Mouse (Mus musculus) lung, embryonic 14.5 days (tissue): Measurements from ENCODE around the gene Pfkfb4. TPM values are rescaled to one million over a fixed set of nuclear protein-coding genes. Genes with fewer than 3 reads are reported as not detected.

Experiments
- ATAC-seq: fragments of 200-750 bp; cut with Nextera tagmentation; 2 replicates; pipeline ENCODE4 v1.8.0; 2017; ENCODE audit warnings: mild to moderate bottlenecking, moderate TSS enrichment, moderate library complexity; ENCODE audit not compliant: insufficient read depth
- DNase-seq: peaks from one replicate; pipeline ENCODE4 v3.0.0-alpha.2; 2015
- H3K27ac ChIP-seq: fragments of 300-500 bp; sonication (generic); 2 replicates; pipeline ENCODE4 v1.5.1; 2014; ENCODE audit warnings: low read depth, mild to moderate bottlenecking, moderate library complexity
- H3K27me3 ChIP-seq: fragments of 300-500 bp; sonication (generic); 2 replicates; pipeline ENCODE4 v1.6.1; 2014; ENCODE audit warnings: low read length, control low read depth; ENCODE audit not compliant: insufficient read depth
- H3K36me3 ChIP-seq: fragments of 300-500 bp; sonication (generic); 2 replicates; pipeline ENCODE4 v1.6.1; 2014; ENCODE audit warnings: control low read depth; ENCODE audit not compliant: insufficient read depth
- H3K4me1 ChIP-seq: fragments of 300-500 bp; sonication (generic); 2 replicates; pipeline ENCODE4 v1.6.1; 2014; ENCODE audit warnings: antibody characterized with exemption, control low read depth; ENCODE audit not compliant: insufficient read depth
- H3K4me2 ChIP-seq: fragments of 300-500 bp; sonication (generic); 2 replicates; pipeline ENCODE4 v1.6.1; 2014; ENCODE audit warnings: mild to moderate bottlenecking
- H3K4me3 ChIP-seq: fragments of 300-500 bp; sonication (generic); 2 replicates; pipeline ENCODE4 v1.5.1; 2014; ENCODE audit warnings: low read depth, low read length
- H3K9ac ChIP-seq: fragments of 300-500 bp; sonication (generic); 2 replicates; pipeline ENCODE4 v1.6.1; 2014
- H3K9me3 ChIP-seq: fragments of 300-500 bp; sonication (generic); 2 replicates; pipeline ENCODE4 v1.6.1; 2016; ENCODE audit warnings: low read depth, low read length, control low read depth
- CTCF ChIP-seq: IDR thresholded peaks from 2 replicates; pipeline ENCODE4 v1.5.1; 2016; ENCODE audit warnings: antibody characterized with exemption, low read depth
- WGBS: fragments of 180-500 bp; shearing (Covaris S2); extraction: QIAGEN DNeasy Blood & Tissue Kit; methylation state at CpG from one replicate; pipeline ENCODE4 v1.1.7; 2014; 5-methylcytosine and 5-hydroxymethylcytosine counted together
- polyA plus RNA-seq: library from polyadenylated mRNA; unstranded; fragments of >200 nt; fragmentation: Nextera tagmentation; extraction: Ambion mirVana; gene quantifications from 2 replicates; pipeline ENCODE4 v1.2.1, GENCODE M21; 2014

Pfkfb4 gene
- polyA plus RNA-seq, 1 experiment from 2014 or later: 7.6 TPM

DNA sequence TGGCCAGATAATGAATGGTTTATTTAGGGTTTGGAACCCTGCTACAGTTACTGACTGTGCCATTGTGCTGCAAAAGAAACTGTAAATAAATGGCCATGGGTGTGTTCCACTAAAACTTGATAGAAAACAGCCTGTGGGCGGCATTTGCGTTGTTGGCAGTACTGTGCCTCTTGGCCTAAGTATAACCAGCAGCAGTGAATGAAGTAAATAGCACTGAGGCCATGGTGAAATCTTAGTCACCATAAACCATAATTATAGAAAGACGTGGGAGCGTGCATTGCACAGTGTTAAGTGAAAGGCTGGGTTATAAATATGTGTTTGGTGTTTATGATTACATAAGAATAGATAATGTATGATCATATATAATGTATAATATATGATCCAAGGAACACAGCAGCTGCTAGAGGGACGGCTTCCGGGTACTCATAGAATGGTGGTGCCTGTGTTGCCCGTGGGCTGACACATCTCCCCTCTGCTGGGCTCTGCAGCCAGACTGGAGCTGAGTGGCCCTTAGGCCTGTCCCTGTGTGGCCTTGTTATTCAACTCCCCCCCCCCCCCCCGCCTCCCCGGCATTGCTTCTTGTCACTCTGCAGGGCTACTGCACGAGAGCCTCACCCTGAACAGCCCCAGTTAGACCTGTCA lies 17.5 kb downstream of the Pfkfb4 start:
- WGBS: 69% methylated on average over 8 of the region's 10 CpGs
- H3K9me3 ChIP-seq: no peaks in the 10 kb centered on the region
- H3K36me3 ChIP-seq: 0 out of 2 replicates have a peak, but pooled peaks cover 7% of the 10 kb centered on the region
- no peak for TF ChIP-seq CTCF
- no peaks in the 10 kb centered on the region for H3K4me1 ChIP-seq
- H3K27ac ChIP-seq: no peak overlapping the region
- H3K27me3 ChIP-seq: no peaks in the 10 kb centered on the region
- DNase-seq: no peak
- H3K4me3 ChIP-seq: no peak overlapping the region
- no peak overlapping the region for H3K4me2 ChIP-seq
- H3K9ac ChIP-seq: no peak overlapping the region
- ATAC-seq: no peak

DNA sequence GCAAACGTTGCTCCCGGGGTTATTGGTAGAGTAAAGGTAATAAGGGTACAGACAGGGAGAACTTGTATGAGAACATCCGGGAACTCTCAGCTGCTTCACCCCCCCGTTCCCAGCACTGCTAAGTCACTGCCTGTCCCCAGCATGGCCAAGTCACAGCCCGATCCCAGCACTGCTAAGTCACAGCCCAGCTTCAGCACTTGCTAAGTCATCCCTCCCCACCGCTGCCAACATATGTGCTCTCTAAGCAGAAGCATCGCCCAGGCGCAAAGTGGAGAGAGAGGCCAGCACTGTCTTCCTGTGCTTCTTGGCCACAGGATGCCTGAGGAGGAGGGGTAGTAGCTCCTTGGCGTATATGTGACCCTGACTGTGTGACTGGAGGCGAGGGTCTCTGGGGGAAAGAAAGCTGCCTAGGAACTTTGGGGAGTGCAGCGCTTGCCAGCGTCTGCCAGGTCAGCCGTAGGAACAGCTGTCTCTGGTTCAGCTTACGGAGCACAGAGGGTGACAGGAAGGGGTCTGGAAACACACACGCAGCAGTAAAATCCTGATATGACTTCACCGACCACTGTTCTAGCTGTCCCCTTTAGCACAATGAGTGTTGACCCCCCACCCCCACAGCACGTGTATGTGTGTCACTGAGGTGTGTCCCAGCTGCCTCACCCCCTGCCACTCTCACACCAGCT lies 18.2 kb downstream of the Pfkfb4 start:
- no peak for TF ChIP-seq CTCF
- H3K27ac ChIP-seq: no peak overlapping the region
- 0 out of 2 replicates have a peak, but pooled peaks cover 7% of the 10 kb centered on the region for H3K36me3 ChIP-seq
- H3K4me3 ChIP-seq: no peak overlapping the region
- no peak overlapping the region for H3K4me2 ChIP-seq
- H3K4me1 ChIP-seq: no peaks in the 10 kb centered on the region
- H3K9me3 ChIP-seq: no peaks in the 10 kb centered on the region
- no peaks in the 10 kb centered on the region for H3K27me3 ChIP-seq
- ATAC-seq (peak; percentile 49; the same call in 1 of the 2 replicates), DNase-seq (peak; percentile 39)
- no peak overlapping the region for H3K9ac ChIP-seq
- WGBS: 36% methylated on average over 17 of the region's 17 CpGs

- 0 out of 2 replicates have a peak, but pooled peaks cover 7% of the 10 kb centered on the region for H3K36me3 ChIP-seq
- 79% methylated on average over 14 of the region's 14 CpGs for WGBS
- no peak for ATAC-seq
- H3K9ac ChIP-seq: no peak overlapping the region
- no peaks in the 10 kb centered on the region for H3K27me3 ChIP-seq
- no peak for DNase-seq
- H3K4me3 ChIP-seq: no peak overlapping the region
- no peaks in the 10 kb centered on the region for H3K4me1 ChIP-seq
- TF ChIP-seq CTCF: no peak
- no peaks in the 10 kb centered on the region for H3K9me3 ChIP-seq
- H3K27ac ChIP-seq: no peak overlapping the region
- no peak overlapping the region for H3K4me2 ChIP-seq
Measured at GRCm38 (mm10) chr9:109010316-109010690, 18.7 kb downstream of the Pfkfb4 start.

- Histone ChIP-seq H3K4me2 (no peak overlapping the region), H3K36me3 (0 out of 2 replicates have a peak, but pooled peaks cover 1% of the 10 kb centered on the region), H3K4me1 (no peaks in the 10 kb centered on the region), H3K27me3 (no peaks in the 10 kb centered on the region), H3K9me3 (no peaks in the 10 kb centered on the region), H3K9ac (no peak overlapping the region), H3K27ac (no peak overlapping the region), H3K4me3 (no peak overlapping the region)
- DNase-seq (no peak), ATAC-seq (no peak)
- TF ChIP-seq CTCF: no peak
- 50% methylated on average over 8 of the region's 8 CpGs for WGBS
Measured at GRCm38 (mm10) chr9:109015397-109015796, 23.8 kb downstream of the Pfkfb4 start.

GRCm38 (mm10) chr9:109016973-109017604 lies 25.5 kb downstream of the Pfkfb4 start:
- ATAC-seq: no peak
- Histone ChIP-seq H3K27ac (no peak overlapping the region), H3K4me2 (no peak overlapping the region), H3K4me3 (no peak overlapping the region), H3K27me3 (no peaks in the 10 kb centered on the region), H3K4me1 (no peaks in the 10 kb centered on the region), H3K9me3 (no peaks in the 10 kb centered on the region), H3K36me3 (no peaks in the 10 kb centered on the region), H3K9ac (no peak overlapping the region)
- DNase-seq: no peak
- WGBS: 46% methylated on average over 11 of the region's 11 CpGs
- no peak for TF ChIP-seq CTCF

DNA sequence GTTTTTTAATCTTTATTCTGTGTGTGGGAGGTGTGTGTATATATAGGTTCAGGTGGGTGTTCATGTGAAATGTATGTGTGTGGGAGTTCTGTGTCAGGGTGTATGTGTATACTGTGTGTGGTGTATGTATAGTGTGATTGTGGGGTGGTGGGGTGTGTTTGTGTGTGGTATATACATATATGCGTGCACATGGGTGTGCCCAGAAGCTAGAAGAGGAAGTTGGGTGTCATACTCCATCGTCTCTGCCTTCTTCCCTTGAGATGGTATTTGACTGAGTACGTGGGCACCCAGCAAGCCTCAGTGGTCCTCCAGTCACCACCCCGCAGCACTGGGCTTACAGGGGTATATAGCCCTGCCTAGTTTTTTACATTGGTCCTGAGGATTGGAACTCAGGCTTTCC lies 29.9 kb downstream of the Pfkfb4 start:
- Histone ChIP-seq H3K4me3 (no peak overlapping the region), H3K9ac (no peak overlapping the region), H3K4me2 (no peak overlapping the region), H3K36me3 (no peaks in the 10 kb centered on the region), H3K9me3 (no peaks in the 10 kb centered on the region), H3K27ac (no peak overlapping the region), H3K27me3 (no peaks in the 10 kb centered on the region), H3K4me1 (no peaks in the 10 kb centered on the region)
- ATAC-seq (no peak), DNase-seq (no peak)
- 88% methylated on average over 4 of the region's 4 CpGs for WGBS
- TF ChIP-seq CTCF: no peak
